Mouse (Mus musculus) embryonic fibroblast, embryonic 13.5 days (primary cell): ENCODE results near the gene Rasgrp2.

ENCODE experiments used
- CTCF ChIP-seq: IDR thresholded peaks from 2 replicates; pipeline ENCODE4 v1.5.1; 2011; ENCODE audit warnings: mild to moderate bottlenecking, control low read depth, low read length, moderate library complexity, borderline replicate concordance; ENCODE audit not compliant: insufficient read depth
- POLR2A ChIP-seq: IDR thresholded peaks from 2 replicates; pipeline ENCODE4 v1.6.1; 2011; ENCODE audit warnings: low read depth, mild to moderate bottlenecking, control low read depth, low read length, moderate library complexity

GRCm38 (mm10) chr19:6370175-6370574, 29.0 kb upstream of the Rasgrp2 start:
- no peak for TF ChIP-seq CTCF
- TF ChIP-seq POLR2A = no peak
